Mouse (Mus musculus): ENCODE data around the gene Nod2. TPM values are rescaled to one million over a fixed set of nuclear protein-coding genes. Genes with fewer than 3 reads are reported as not detected.
"Not testable (repeated sequence)": the region's sequence is repeated elsewhere in the genome, so short reads cannot be mapped to it uniquely, and the experiment has no call there.

Gene Nod2
- polyA plus RNA-seq, 1 experiment from 2014 or later = not detected

GRCm38 (mm10) chr8:88635474-88636397, 11.4 kb upstream of the Nod2 start, which contains the start of gene Snx20:
Gene Snx20, minus strand, starts transcription at chr8:88636128.
- WGBS = 80% methylated on average over 14 of the region's 14 CpGs
- Histone ChIP-seq H3K9ac (no peak within 1 kb of the TSS), H3K27me3 (no peaks in the 10 kb centered on the region), H3K4me3 (no peak within 1 kb of the TSS), H3K4me2 (no peak within 1 kb of the TSS), H3K36me3 (no peaks in the 10 kb centered on the region), H3K4me1 (replicated peaks) (no peaks in the 10 kb centered on the region), H3K27ac (replicated peaks) (no peak within 1 kb of the TSS), H3K9me3 (no peaks in the 10 kb centered on the region)
- no peak for ATAC-seq (ENCODE audit: low FRiP score, low read depth)

- 60% methylated on average over 9 of the region's 9 CpGs for WGBS
- ATAC-seq (ENCODE audit: low FRiP score, low read depth) = no peak
- H3K9ac ChIP-seq = no peak overlapping the region
- no peak overlapping the region for H3K4me3 ChIP-seq
- H3K4me1 ChIP-seq (replicated peaks) = no peaks in the 10 kb centered on the region
- H3K4me2 ChIP-seq = no peak overlapping the region
- H3K36me3 ChIP-seq = no peaks in the 10 kb centered on the region
- no peak overlapping the region for H3K27ac ChIP-seq (replicated peaks)
- no peaks in the 10 kb centered on the region for H3K27me3 ChIP-seq
- H3K9me3 ChIP-seq = no peaks in the 10 kb centered on the region
Observed at GRCm38 (mm10) chr8:88637092-88638000, 9.8 kb upstream of the Nod2 start.

GRCm38 (mm10) chr8:88638908-88639307, 8.2 kb upstream of the Nod2 start:
- Histone ChIP-seq H3K27me3 (no peaks in the 10 kb centered on the region), H3K27ac (replicated peaks) (no peak overlapping the region), H3K4me2 (no peak overlapping the region), H3K9me3 (no peaks in the 10 kb centered on the region), H3K4me3 (no peak overlapping the region), H3K36me3 (no peaks in the 10 kb centered on the region), H3K4me1 (replicated peaks) (no peaks in the 10 kb centered on the region), H3K9ac (no peak overlapping the region)
- WGBS = 97% methylated on average over 3 of the region's 3 CpGs
- no peak for ATAC-seq (ENCODE audit: low FRiP score, low read depth)

GRCm38 (mm10) chr8:88642734-88643564, 4.2 kb upstream of the Nod2 start:
- no peak overlapping the region for H3K27ac ChIP-seq (replicated peaks)
- no peak for ATAC-seq (ENCODE audit: low FRiP score, low read depth)
- H3K4me1 ChIP-seq (replicated peaks) = 0 out of 2 replicates have a peak, but pooled peaks cover 8% of the 10 kb centered on the region
- WGBS = 72% methylated on average over 5 of the region's 5 CpGs
- no peak overlapping the region for H3K9ac ChIP-seq
- no peak overlapping the region for H3K4me3 ChIP-seq
- H3K4me2 ChIP-seq = no peak overlapping the region
- H3K27me3 ChIP-seq = peaks cover 1% of the 10 kb centered on the region; the same call in 1 of the 2 replicates
- H3K9me3 ChIP-seq = no peaks in the 10 kb centered on the region
- no peaks in the 10 kb centered on the region for H3K36me3 ChIP-seq

- Histone ChIP-seq H3K9ac (no peak overlapping the region), H3K36me3 (no peaks in the 10 kb centered on the region), H3K27ac (replicated peaks) (no peak overlapping the region), H3K4me3 (no peak overlapping the region), H3K4me2 (no peak overlapping the region), H3K9me3 (no peaks in the 10 kb centered on the region), H3K27me3 (peaks cover 11% of the 10 kb centered on the region; the same call in 1 of the 2 replicates), H3K4me1 (replicated peaks) (0 out of 2 replicates have a peak, but pooled peaks cover 8% of the 10 kb centered on the region)
- ATAC-seq (ENCODE audit: low FRiP score, low read depth) = no peak
Observed at GRCm38 (mm10) chr8:88648322-88648721, 1.2 kb downstream of the Nod2 start.

GRCm38 (mm10) chr8:88650016-88650708, 3.0 kb downstream of the Nod2 start:
- no peak overlapping the region for H3K27ac ChIP-seq (replicated peaks)
- ATAC-seq (ENCODE audit: low FRiP score, low read depth) = no peak
- no peaks in the 10 kb centered on the region for H3K36me3 ChIP-seq
- H3K9me3 ChIP-seq = no peaks in the 10 kb centered on the region
- H3K4me1 ChIP-seq (replicated peaks) = 0 out of 2 replicates have a peak, but pooled peaks cover 8% of the 10 kb centered on the region
- 78% methylated on average over 6 of the region's 6 CpGs for WGBS
- no peak overlapping the region for H3K4me2 ChIP-seq
- H3K9ac ChIP-seq = no peak overlapping the region
- H3K4me3 ChIP-seq = no peak overlapping the region
- peaks cover 11% of the 10 kb centered on the region; the same call in 1 of the 2 replicates for H3K27me3 ChIP-seq

- H3K4me2 ChIP-seq; H3K4me3 ChIP-seq; H3K27ac ChIP-seq (replicated peaks); ATAC-seq (ENCODE audit: low FRiP score, low read depth); H3K4me1 ChIP-seq (replicated peaks); H3K9ac ChIP-seq; H3K9me3 ChIP-seq; H3K36me3 ChIP-seq: not testable (repeated sequence)
- WGBS = 78% methylated on average over 4 of the region's 4 CpGs
- peaks cover 11% of the 10 kb centered on the region; the same call in 1 of the 2 replicates for H3K27me3 ChIP-seq
Observed at GRCm38 (mm10) chr8:88651122-88651521, 4.0 kb downstream of the Nod2 start.

GRCm38 (mm10) chr8:88655334-88655733, 8.2 kb downstream of the Nod2 start:
- ATAC-seq (ENCODE audit: low FRiP score, low read depth) = no peak
- no peaks in the 10 kb centered on the region for H3K4me1 ChIP-seq (replicated peaks)

GRCm38 (mm10) chr8:88659873-88660272, 12.8 kb downstream of the Nod2 start:
- no peak for ATAC-seq (ENCODE audit: low FRiP score, low read depth)
- Histone ChIP-seq H3K36me3 (no peaks in the 10 kb centered on the region), H3K9ac (no peak overlapping the region), H3K4me2 (no peak overlapping the region), H3K4me3 (no peak overlapping the region), H3K4me1 (replicated peaks) (peaks cover 4% of the 10 kb centered on the region), H3K9me3 (0 out of 2 replicates have a peak, but pooled peaks cover 5% of the 10 kb centered on the region), H3K27ac (replicated peaks) (no peak overlapping the region), H3K27me3 (no peaks in the 10 kb centered on the region)
- WGBS = 74% methylated on average over 3 of the region's 3 CpGs

More at GRCm38 (mm10) chr8:88655334-88655733, 8.2 kb downstream of the Nod2 start:
- H3K4me3 ChIP-seq = no peak overlapping the region
- H3K36me3 ChIP-seq = no peaks in the 10 kb centered on the region
- H3K9ac ChIP-seq = no peak overlapping the region
- H3K27ac ChIP-seq (replicated peaks) = no peak overlapping the region
- H3K9me3 ChIP-seq = 0 out of 2 replicates have a peak, but pooled peaks cover 5% of the 10 kb centered on the region
- no peak overlapping the region for H3K4me2 ChIP-seq
- no peaks in the 10 kb centered on the region for H3K27me3 ChIP-seq

- H3K36me3 ChIP-seq = no peaks in the 10 kb centered on the region
- H3K9me3 ChIP-seq = no peaks in the 10 kb centered on the region
- no peak overlapping the region for H3K4me2 ChIP-seq
- ATAC-seq (ENCODE audit: low FRiP score, low read depth) = no peak
- H3K9ac ChIP-seq = no peak overlapping the region
- H3K27me3 ChIP-seq = no peaks in the 10 kb centered on the region
- WGBS = 89% methylated on average over 6 of the region's 6 CpGs
- H3K27ac ChIP-seq (replicated peaks) = no peak overlapping the region
- H3K4me1 ChIP-seq (replicated peaks) = peaks cover 10% of the 10 kb centered on the region
- no peak overlapping the region for H3K4me3 ChIP-seq
Observed at GRCm38 (mm10) chr8:88662401-88662821, 15.3 kb downstream of the Nod2 start.

GRCm38 (mm10) chr8:88664121-88664520, 17.0 kb downstream of the Nod2 start:
- no peaks in the 10 kb centered on the region for H3K27me3 ChIP-seq
- WGBS = 70% methylated on average over 16 of the region's 16 CpGs
- H3K36me3 ChIP-seq = no peaks in the 10 kb centered on the region
- no peak overlapping the region for H3K27ac ChIP-seq (replicated peaks)
- no peak overlapping the region for H3K4me3 ChIP-seq
- H3K9me3 ChIP-seq = no peaks in the 10 kb centered on the region
- ATAC-seq (ENCODE audit: low FRiP score, low read depth) = no peak
- no peak overlapping the region for H3K4me2 ChIP-seq
- H3K4me1 ChIP-seq (replicated peaks) = peaks cover 24% of the 10 kb centered on the region
- H3K9ac ChIP-seq = no peak overlapping the region
